Mouse (Mus musculus): ENCODE measurements around the gene Add3. TPM values are rescaled to one million over a fixed set of nuclear protein-coding genes. Genes with fewer than 3 reads are reported as not detected.
A peak's percentile ranks its signal among the peaks of the same experiment; 100 is the strongest.

Gene Add3
- total RNA-seq, 4 experiments from 2014 or later, result 121 to 162 (median 144) TPM

DNA sequence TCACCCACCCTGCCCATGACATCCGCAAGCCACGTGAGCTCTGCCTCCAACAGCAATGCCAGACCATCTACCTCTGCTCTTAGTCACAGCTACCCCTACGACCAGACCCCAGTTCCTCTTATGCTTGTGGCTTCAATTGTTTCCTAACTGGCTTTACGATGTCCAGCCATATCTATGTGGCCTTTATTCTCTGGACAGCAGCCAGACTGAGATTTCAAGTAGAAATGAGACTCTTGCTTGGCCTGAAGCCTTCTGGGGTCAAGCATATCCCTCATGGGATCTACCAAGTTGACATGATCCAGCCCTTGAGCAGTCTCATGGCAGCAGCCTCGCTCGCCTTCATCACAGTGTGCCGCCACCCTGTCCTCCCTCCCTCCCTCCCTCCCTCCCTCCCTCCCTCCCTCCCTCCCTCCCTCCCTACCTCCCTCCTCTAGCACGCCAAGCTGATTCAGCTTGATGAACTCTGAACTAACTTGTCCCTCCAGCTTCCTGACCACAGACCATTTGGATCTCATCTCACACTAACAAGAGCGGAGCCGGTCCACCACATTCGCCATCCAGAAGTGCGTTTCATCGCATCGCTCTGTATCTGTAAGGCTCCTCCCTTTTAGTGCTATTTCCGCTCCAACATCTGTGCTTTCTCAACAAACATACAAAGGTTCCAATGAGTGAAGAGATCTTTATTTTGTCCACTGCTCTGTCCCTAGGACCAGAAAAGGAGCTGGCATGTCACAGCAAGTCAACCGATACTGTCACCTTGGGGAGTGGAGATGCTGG lies 9.7 kb upstream of the Add3 start:
- DNase-seq (ENCODE audit: low spot score in 2 of 2), result no peak

DNA sequence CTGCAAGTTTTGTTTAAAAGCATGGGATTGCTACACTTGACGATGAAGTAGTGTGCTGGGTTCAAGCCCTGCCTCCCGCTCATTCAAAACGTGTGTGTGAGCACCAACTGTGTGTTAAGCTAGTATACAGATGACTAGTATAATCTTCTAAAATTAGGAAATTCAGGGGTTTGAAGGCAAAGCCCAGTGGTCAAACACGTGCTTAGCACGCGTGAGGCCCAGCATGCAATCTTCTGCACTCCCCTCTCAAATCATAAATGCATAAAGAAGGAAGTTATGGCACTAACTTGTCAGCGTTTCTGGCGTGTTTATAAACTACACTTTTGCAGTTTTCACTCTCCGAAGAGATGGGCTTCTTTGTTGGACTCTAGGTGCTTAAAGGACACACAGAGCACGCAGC lies 7.8 kb upstream of the Add3 start:
- no peak for DNase-seq (ENCODE audit: low spot score in 2 of 2)

DNA sequence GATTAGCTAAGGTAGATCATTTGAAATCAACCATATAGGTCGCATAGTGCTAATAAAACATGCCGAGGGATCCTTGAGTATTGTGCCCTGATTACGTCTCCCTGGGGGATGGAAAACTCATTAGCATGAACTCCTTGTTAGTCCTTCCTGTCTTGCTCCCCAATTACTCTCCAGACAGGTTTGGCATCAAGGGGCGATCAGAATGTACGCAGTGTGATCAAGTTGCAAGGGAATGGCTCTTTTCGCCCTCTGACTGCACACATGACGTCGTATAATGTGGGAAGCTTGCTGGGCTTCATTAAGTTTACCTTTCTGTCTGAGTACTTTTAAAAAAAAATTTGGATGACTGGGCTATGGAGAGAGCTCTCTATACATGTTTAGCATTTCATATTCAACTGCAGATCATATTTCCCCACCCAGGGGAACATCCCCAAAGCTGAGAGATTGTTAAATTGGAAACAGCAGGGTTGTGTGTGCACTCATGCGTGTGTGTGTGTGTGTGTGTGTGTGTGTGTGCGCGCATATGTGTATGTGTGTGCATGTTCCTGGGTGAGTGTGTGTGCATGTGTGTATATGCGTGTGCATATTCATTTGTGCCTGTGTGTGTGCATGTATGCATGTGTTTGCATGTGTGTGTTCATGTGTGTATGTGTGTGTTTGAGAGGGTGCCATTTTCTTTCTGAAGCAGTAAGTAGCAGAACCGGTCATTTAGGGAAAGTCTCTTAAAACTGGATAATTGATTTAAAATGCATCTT lies 3.7 kb upstream of the Add3 start:
- DNase-seq (ENCODE audit: low spot score in 2 of 2), result no peak

DNA sequence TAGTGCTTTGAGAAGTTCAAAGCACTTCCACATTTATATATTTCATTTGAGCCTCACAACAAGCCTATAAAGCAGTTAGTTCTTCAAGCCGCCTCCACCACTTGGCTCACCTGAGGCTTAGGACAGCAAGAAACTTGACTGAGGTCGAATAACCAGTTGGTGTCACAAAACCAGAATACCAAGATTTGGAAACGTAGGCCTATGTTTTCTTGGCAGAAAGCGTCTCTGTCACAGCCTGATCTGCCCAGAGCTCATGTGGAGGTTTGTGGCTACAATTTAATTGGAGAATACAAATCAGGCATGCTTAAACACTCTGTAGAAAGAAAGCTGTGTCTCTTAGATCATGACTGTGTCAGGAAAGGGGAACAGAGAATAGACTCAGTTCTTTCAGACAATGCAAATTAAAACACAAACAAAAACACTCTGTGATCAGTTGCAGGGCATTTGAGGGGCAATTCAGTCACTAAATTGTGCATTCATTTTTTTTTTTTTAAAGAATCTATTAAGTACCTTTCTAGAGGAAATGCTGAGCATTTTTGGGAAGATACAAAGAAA lies 3.0 kb upstream of the Add3 start:
- no peak for DNase-seq (ENCODE audit: low spot score in 2 of 2)

DNA sequence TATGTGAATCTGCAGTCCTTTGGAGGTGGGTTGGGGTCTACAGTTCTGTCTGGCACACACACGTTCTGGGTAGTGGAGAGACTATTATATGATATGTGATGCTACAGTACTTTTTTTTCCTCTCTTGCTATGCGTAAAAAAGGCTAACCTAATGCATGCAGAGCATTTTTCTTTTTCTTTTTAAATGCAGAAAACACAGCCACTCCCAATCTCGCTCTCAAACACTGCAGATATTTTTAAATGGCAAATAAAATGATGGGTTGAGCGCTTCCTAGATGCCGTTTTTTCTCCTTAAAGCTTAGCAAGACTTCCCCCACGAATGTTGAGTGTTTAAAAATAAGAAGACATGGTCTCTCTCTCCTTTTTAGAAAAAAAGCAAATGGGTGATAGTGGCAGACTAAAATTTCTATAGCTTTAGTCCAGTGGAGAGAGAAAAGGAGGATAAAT lies 584 bp downstream of the Add3 start:
- DNase-seq (ENCODE audit: low spot score in 2 of 2), result no peak

DNA sequence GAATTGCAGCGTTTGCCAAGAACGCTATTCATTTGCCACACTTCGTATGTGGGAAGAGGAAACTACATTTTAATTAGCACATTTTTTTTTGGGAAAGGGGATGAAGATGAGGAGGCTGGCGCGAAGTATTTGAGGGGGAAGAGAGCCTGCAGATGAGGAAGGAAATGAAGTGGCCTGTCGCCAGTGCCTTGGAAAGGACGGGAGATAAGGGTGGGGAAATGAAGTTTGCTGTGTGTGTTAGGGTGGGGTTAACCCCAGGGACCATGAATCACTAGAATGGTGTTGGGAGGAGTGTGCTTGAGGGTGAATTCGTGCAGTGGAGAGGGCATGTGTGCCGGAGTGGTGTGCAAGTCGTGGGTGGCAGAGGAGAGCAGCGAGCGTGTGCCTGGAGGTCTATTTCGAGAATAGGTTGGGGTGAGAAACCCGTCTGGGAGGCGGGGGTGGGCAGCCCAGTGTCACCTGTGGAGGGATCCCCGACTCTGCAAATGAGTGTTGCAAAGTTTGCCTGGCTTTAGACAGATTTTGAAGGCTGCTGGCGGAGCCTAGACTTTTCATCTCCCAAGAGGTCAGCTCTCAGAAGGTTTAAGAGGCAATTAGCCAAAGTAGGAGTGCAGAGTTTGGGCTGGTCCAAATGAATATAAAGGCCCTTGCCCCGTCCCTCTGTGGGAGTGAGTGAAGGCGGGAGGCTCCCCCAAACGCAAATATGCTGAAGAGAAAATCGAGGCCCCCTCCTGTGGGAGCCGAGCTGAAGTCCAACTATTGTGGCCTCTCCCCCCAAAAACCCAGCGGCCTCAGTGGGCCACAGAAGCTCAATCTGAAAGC lies 1.2 kb downstream of the Add3 start:
- DNase-seq (ENCODE audit: low spot score in 2 of 2), result peak; percentile 55

DNA sequence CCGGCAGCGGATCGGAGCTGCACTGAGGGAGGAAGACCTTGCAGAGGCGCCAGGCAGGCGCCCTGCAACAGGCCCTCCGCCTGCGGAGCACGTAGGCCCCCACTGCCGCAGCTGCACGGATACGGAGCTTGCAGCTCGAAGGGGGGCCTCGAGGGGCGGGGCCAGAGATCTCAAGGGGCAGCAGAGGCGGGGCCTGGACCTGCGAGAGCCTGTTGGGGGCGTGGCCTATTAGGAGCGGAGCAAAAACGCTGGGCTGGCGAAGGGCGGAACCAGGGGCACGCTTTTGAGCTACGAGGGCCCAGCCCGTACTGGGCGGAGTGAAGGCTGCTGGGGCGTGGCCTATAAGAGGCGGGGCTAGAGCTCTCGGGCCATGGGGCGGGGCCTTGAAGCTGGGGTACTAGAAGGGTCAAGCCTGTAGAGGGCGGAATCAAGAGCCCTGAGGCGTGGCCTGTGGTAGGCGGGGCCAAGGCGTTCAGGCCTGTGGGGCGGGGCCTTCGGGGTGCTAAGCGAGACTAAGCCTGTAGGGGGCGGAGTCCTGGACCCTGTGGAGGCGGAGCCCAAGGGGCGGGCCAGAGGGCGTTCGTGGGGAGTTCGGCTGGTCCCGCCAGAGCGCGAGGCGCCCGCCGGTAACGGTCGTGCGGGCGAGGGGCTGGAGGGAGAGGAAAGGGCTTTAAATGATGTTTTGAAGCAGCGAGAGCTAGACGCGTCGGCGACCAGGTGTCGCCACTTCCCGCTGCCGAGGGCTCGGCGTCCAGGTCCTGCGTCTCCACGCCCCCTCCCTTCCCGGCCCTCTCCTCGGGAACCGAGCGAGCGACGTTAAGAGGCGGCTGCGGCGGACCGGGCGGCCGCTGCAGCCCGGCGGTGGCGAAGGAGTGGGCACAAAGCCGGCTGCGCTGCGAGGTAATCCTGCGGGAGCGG lies 2.2 kb downstream of the Add3 start:
- peak; percentile 100 for DNase-seq (ENCODE audit: low spot score in 2 of 2)

DNA sequence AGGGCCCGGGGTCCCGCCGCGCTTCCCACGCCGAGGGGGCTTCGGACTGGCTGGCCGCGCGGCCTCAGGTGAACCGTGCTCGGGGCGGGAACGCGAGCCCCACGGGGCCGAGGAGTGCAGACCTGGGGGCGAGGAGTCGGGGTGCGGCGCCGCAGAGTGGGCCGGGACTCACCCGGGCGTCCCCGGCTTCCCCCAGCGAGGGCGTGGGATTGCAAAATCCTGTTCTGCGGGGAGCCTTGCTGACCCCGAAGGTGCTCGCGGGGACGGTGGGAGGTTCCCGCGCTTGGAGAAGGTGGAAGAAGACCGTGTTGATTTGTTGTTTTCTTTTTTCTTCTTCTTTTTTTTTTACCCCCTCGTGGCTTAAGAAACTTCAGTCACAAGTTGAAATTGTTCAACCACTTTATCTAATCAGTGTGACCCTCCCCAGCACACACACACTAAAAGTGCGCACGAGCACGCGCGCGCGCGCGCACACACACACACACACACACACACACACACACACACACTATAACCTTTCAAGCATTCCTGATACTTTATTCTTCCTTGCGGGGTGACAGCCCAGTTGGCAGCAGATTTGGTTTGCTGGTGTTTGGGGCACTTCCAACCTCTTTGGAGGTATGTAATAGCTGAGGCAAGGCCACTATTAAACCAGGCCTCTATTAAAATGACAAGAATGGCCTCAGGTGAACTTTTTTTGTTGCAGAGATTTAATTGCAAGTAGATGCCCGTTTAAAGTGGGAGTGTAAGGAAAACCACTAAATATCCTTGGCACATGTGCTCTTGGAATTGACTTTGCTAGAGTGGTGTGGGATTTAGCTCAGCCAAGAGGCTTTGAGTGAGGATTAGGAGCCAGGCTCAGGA lies 3.1 kb downstream of the Add3 start:
- DNase-seq (ENCODE audit: low spot score in 2 of 2), result no peak

DNA sequence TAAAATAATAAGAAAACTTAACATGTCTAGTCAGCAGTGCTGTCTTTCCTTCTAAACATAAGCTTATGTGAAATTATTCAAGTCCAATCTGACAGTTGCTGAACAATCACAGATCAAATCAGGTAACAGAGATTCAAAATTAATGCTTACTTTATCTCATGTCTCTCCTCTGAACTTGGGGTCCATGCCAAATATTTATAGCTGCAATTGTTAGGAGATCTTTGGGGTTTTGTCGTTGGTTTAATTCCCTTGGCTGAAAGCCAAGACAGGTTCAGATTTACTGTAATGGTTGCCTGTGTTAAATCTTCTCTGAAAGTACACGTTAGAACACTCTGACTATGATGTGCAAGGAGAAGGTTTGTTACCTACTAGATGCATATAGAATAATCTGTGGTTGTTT lies 4.8 kb downstream of the Add3 start:
- DNase-seq (ENCODE audit: low spot score in 2 of 2), result no peak

DNA sequence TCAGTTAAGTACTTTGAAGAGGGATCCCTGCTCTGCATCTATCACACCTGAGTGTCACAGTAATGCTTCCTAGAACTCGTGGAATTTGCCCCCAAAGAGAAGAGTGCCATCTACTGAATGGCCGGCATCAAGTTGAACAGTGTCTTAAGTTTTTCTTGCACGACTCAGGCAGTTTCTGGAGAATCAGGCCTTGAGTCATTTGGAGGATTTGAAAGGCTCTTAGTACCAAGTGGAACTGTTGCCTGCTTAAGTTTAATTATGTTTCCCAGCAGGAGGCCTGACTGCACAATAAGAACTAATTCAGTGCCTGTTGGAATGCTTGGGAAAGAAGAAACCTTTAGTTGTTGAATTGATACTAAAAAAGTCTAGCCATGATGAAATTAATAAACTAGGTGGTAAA lies 9.1 kb downstream of the Add3 start:
- no peak for DNase-seq (ENCODE audit: low spot score in 2 of 2)

DNA sequence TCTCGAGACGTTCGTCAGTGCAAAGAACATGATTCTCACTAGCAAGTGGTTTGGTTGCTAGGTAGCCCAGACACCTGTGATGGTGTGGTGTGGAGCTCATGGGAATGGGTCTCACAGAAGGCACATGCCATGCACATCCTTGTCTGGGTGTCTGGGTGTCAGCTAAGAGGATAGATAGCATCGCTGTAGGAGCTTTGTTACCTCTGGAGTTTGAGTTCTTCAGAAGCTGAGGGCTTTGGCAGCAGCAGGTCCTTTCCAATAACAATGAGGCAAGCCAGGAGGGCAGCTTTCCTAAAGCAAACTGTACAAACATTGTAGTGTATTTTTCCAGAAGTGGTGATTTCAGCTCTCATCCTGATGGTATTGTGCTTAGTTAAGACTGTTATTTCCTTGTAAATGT lies 12.2 kb downstream of the Add3 start:
- no peak for DNase-seq (ENCODE audit: low spot score in 2 of 2)

DNA sequence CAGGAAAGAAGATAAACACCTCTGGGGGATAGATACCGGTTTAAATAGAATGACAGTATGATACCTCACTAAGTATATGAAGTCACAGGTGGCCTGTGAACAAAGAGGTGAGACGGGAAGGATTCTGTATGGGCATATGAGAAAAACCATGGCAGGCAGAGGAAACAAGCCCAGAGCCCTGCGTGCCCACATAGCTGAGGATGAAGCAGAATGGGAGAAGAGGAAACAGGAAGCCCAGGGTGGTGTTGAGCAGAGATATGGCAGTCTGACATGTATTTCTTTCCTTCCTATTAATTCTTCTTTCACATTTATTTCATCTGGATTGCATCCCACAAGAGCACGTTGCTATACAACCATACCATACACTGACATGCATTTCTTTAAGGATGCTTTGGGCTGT lies 12.9 kb downstream of the Add3 start:
- DNase-seq (ENCODE audit: low spot score in 2 of 2), result no peak

DNA sequence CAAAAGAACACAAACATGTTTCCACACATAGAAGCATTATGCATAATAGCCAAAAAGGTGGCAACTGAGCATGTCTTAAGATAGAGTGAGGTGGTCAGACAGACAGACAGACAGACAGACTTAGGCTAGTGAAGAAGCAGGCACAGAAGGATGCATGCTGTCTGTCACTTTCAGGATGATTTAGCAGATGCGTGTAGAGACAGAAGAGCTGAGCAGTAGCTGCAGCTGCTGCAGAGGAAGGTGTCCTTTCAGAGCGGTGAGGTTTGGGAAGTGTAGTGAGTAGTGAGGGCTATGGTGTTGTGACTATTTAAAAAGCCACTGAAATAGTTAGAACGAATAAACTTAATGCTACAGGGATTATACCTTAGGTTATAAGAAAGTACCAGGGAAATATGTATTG lies 13.9 kb downstream of the Add3 start:
- no peak for DNase-seq (ENCODE audit: low spot score in 2 of 2)

DNA sequence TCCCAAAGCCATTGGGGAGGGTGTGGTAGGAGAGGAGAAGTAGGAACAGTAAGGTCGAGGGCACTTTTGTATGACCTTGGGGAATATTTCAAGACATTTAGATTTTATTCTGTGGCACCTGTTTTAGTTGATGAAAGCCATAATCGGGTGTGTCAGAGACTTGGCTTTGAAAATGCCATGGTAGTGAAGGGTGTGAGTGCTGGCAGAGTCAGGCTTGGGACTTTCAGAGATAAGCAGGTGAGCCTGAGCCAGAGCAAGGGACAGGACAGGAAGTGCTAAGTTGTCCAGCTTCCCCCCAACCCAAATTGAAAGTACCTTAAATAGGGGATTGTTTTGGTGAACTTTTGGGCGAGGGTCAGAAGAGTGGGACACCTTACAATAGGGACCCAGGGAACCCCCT lies 16.1 kb downstream of the Add3 start:
- no peak for DNase-seq (ENCODE audit: low spot score in 2 of 2)

DNA sequence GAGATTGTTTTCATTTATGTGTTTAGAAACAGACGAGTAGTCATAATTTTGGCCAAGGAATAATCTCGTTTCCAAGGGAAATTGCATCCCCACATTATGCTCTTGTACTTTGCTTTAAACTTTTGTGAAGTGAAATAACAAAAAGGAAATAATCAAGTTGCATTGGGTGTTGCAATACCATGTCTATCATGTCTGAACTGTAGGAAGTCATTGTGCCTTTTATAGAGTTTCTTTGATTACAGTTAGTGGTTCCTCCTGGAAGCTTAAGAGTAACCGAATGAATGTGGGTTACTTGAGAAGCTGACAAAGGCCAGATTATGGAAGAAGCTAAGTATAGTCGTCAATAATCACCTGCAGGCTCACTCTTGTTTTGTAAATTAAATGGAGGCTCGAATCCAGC lies 16.9 kb downstream of the Add3 start:
- no peak for DNase-seq (ENCODE audit: low spot score in 2 of 2)

DNA sequence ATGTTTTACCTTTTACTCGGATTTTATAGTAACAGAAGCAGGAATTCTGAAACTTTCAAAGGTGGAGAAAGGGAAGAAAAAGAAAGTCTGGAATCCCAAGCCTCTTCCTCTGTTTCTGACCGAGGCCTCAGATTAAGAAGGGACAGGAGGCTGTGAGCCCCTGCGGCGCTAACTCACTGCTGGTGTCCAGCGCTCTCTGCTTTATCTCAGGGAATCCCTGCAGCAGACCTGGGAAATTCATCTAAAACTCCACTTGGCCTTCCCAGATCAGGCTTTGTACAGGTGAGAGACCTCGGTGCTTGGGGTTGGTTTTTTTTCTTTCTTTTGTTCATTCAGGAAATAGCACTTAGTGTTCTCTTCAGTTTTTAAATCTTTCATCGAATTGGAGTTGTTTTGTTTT lies 19.1 kb downstream of the Add3 start:
- no peak for DNase-seq (ENCODE audit: low spot score in 2 of 2)

DNA sequence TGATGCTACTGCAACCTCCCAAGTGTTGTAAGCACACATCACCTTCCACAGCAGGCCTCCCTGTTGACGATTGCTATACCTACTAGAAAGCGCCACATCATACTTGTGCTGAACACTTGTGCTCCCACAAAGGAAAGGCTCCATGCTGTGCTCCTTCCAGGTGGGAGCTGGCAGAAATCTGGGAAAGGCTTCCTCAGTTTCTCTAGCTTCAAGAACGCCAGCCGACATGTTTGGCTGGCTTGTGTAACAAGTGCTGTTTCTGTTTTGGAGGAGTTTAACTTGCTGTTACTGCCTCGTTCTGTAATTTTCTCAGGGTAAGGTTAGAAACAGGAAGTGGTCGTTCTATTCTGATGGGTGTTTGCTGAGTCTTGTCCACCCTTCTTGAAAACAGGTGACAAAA lies 22.7 kb downstream of the Add3 start:
- DNase-seq (ENCODE audit: low spot score in 2 of 2), result no peak

DNA sequence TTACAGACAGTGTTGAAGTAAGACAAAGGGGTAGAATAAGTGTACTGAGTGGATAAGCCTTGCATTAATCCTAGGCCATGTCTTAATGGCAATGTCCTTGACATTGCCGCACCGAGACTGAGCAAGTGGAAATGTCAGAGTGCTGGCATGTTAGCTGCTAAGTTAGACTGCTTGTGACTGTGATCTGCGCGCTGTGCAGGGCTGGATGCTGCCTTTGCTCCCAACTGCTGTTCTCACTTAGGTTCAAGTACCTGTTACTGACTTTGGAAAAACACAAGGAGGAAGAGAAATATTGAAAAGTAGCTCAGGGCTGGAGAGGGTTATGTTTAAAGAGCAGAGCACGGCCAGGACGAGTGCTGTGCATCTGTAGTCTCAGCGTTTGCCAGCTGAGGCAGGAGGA lies 24.4 kb downstream of the Add3 start:
- DNase-seq (ENCODE audit: low spot score in 2 of 2), result no peak

DNA sequence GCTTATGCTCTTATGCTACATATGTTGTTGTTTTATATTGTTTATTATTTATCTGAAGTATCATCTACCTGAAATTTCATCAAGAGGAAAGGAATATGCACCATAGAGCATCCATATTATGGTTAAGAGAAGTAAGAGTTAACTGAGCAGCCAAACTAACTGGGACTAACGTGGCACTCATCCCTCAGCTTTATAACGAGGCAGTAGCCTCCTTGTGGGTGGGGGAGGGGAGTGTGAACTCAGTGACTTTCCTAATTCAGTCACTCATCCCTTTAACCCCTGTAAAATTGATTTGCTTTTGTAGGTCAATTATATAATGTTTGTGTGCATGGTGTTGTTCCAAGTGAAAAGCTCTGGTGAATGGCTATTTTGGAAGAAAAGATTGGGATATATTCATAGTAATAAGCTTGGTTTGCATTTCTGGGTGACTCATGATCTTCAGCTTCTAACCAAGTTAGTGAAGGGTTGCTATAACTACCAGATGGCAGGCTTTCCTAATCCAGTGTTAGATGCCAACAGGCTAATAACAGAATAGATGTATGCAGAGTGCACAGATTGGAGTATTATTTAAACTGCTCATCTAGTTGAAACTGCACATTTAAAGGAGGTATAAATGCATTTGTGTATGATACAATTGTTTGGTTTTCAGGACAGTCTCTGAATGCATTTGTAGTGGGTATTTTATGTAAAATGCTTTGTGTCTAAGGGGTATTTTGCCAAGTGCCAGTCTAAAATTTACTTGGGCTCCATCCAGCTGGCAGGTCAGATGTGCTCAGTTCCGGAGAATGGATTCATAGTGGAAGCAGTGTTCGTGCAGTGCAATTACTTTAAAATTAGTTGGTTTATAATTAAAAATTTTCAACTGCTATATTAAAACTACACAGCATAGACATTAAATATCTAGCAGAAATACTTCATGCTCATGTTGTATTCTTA lies 25.3 kb downstream of the Add3 start:
- DNase-seq (ENCODE audit: low spot score in 2 of 2), result peak in 1 of 2 experiments; percentile 58
